Mouse (Mus musculus): Measurements from ENCODE around the gene Krtap17-1. TPM values are rescaled to one million over a fixed set of nuclear protein-coding genes. Genes with fewer than 3 reads are reported as not detected.
A peak's percentile ranks its signal among the peaks of the same experiment; 100 is the strongest.

Gene Krtap17-1
- polyA plus RNA-seq, 1 experiment from 2014 or later: 0.25 TPM

DNA sequence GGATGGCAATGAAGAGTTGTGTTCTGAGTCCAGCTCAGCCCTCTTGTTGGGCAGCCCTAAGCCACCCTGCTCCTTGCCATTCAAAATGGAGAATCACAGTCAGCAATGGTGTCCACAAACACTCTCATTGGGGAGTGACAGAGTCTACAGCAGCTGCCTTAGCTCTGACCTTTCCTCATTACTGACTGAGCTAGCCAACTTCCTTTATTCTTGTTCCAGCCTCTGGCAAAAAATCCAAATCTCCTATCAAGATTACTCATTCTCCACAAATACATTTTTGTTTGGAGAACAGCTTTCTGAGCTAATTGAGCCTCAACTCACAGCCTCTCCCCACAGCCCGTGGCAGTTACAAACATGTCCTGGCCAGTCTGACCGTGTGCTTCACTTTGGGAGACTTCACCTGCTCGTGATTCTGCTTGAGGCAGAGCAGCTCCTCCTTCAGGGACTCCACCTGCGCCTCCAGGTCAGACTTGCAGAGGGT, 19.9 kb upstream of the Krtap17-1 start:
- no peaks in the 10 kb centered on the region for H3K27me3 ChIP-seq (ENCODE audit: control insufficient read depth, insufficient read depth, low read length)
- DNase-seq (ENCODE audit: low spot score) (peak; percentile 22), ATAC-seq (ENCODE audit: low FRiP score, low TSS enrichment) (0 out of 2 replicates have a peak, but pooled peaks have one; percentile 26)
- 37% methylated on average over 4 of the region's 4 CpGs for WGBS
- no peak overlapping the region for H3K9ac ChIP-seq (ENCODE audit: low read length)
- H3K9me3 ChIP-seq (ENCODE audit: control insufficient read depth, low read length): no peaks in the 10 kb centered on the region
- no peaks in the 10 kb centered on the region for H3K36me3 ChIP-seq (ENCODE audit: control insufficient read depth, insufficient read depth, low read length)
- H3K27ac ChIP-seq (replicated peaks): no peak overlapping the region
- H3K4me1 ChIP-seq (replicated peaks; ENCODE audit: control insufficient read depth, insufficient read depth): no peaks in the 10 kb centered on the region
- H3K4me2 ChIP-seq (replicated peaks; ENCODE audit: low read depth): no peak overlapping the region
- no peak overlapping the region for H3K4me3 ChIP-seq (ENCODE audit: low read depth, low read length)
- TF ChIP-seq EP300 (optimal IDR thresholded peaks at IDR 0.05) (no peak), CTCF (IDR thresholded peaks at IDR 0.05; ENCODE audit: low read depth) (no peak)

DNA sequence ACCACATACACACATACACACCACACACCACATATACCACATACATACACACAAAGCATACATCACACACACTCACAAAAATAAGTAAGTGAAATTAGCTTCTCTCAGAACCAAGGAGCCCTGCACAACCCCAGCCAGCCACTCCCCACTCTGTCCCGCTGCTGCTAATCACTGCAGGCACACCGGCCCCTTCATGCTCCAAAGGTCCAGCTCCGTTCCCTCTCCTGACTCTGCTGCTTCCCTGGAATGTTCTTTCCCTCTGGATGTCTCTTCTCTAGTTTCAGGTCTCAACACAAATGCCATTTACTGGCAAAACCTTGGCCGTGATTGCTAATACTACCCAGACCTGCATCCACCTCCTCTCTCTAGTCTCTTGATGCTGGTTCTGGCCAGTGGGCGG, 16.9 kb upstream of the Krtap17-1 start:
- DNase-seq (ENCODE audit: low spot score) (no peak), ATAC-seq (ENCODE audit: low FRiP score, low TSS enrichment) (no peak)
- H3K36me3 ChIP-seq (ENCODE audit: control insufficient read depth, insufficient read depth, low read length): no peaks in the 10 kb centered on the region
- H3K27me3 ChIP-seq (ENCODE audit: control insufficient read depth, insufficient read depth, low read length): no peaks in the 10 kb centered on the region
- no peak for TF ChIP-seq CTCF (IDR thresholded peaks at IDR 0.05; ENCODE audit: low read depth)
- no peak overlapping the region for H3K9ac ChIP-seq (ENCODE audit: low read length)
- 71% methylated on average over 5 of the region's 5 CpGs for WGBS
- H3K4me2 ChIP-seq (replicated peaks; ENCODE audit: low read depth): no peak overlapping the region
- no peaks in the 10 kb centered on the region for H3K9me3 ChIP-seq (ENCODE audit: control insufficient read depth, low read length)
- no peak overlapping the region for H3K27ac ChIP-seq (replicated peaks)
- H3K4me3 ChIP-seq (ENCODE audit: low read depth, low read length): no peak overlapping the region
- H3K4me1 ChIP-seq (replicated peaks; ENCODE audit: control insufficient read depth, insufficient read depth): no peaks in the 10 kb centered on the region

DNA sequence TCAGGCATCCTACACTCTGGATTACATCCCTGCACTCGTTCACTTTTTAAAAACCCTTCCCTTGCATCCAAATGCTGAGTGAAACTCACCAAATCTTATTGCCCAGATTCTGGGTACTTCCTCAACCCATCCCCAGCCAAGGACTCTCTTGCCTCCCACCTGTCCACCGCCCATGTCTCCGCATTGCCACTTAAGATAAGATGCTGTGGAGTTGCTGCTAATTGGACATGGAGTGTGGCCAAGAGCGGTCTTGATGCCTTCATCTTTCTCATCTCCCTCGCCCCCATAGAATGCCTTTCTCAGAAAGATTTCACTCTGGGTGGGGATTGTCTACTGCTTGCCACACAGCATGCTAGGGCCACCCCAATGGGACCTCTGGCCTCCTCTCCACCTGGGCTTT, 14.5 kb upstream of the Krtap17-1 start:
- Histone ChIP-seq H3K4me3 (ENCODE audit: low read depth, low read length) (no peak overlapping the region), H3K4me1 (replicated peaks; ENCODE audit: control insufficient read depth, insufficient read depth) (no peaks in the 10 kb centered on the region), H3K4me2 (replicated peaks; ENCODE audit: low read depth) (no peak overlapping the region), H3K9me3 (ENCODE audit: control insufficient read depth, low read length) (no peaks in the 10 kb centered on the region), H3K36me3 (ENCODE audit: control insufficient read depth, insufficient read depth, low read length) (no peaks in the 10 kb centered on the region), H3K9ac (ENCODE audit: low read length) (no peak overlapping the region), H3K27me3 (ENCODE audit: control insufficient read depth, insufficient read depth, low read length) (no peaks in the 10 kb centered on the region), H3K27ac (replicated peaks) (no peak overlapping the region)
- no peak for DNase-seq (ENCODE audit: low spot score)
- 89% methylated on average over 5 of the region's 5 CpGs for WGBS
- ATAC-seq (ENCODE audit: low FRiP score, low TSS enrichment): no peak
- TF ChIP-seq CTCF (IDR thresholded peaks at IDR 0.05; ENCODE audit: low read depth) (no peak), EP300 (optimal IDR thresholded peaks at IDR 0.05) (no peak)

DNA sequence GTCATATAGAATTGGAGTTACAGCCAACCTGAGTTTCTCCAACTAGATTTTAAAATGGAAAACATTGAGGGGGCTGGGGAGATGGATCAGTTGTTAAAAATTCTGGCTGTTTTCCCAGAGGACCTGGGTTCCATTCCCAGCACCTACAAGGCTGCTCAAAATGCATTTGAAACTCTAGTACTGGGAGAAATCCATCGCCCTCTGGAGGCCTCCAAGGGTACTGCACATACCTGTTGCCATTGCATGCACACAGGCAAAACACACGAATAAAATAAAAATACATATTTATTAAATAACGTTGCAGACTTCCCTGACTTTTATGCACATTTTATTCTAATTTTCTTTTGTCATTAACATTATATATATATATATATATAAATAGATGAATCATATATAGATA, 12.8 kb upstream of the Krtap17-1 start:
- H3K27me3 ChIP-seq (ENCODE audit: control insufficient read depth, insufficient read depth, low read length): no peaks in the 10 kb centered on the region
- no peaks in the 10 kb centered on the region for H3K4me1 ChIP-seq (replicated peaks; ENCODE audit: control insufficient read depth, insufficient read depth)
- 0 out of 2 replicates have a peak overlapping the region, but pooled peaks have one; percentile 24 for H3K27ac ChIP-seq (replicated peaks)
- H3K9ac ChIP-seq (ENCODE audit: low read length): no peak overlapping the region
- H3K4me2 ChIP-seq (replicated peaks; ENCODE audit: low read depth): no peak overlapping the region
- H3K9me3 ChIP-seq (ENCODE audit: control insufficient read depth, low read length): no peaks in the 10 kb centered on the region
- ATAC-seq (ENCODE audit: low FRiP score, low TSS enrichment): no peak
- DNase-seq (ENCODE audit: low spot score): no peak
- H3K36me3 ChIP-seq (ENCODE audit: control insufficient read depth, insufficient read depth, low read length): no peaks in the 10 kb centered on the region
- no peak for TF ChIP-seq EP300 (optimal IDR thresholded peaks at IDR 0.05)
- TF ChIP-seq CTCF (IDR thresholded peaks at IDR 0.05; ENCODE audit: low read depth): peak; percentile 56
- no peak overlapping the region for H3K4me3 ChIP-seq (ENCODE audit: low read depth, low read length)
- 55% methylated on average over 3 of the region's 3 CpGs for WGBS

GRCm38 (mm10) chr11:100005905-100006304, 12.1 kb upstream of the Krtap17-1 start:
- Histone ChIP-seq H3K4me1 (replicated peaks; ENCODE audit: control insufficient read depth, insufficient read depth) (no peaks in the 10 kb centered on the region), H3K9me3 (ENCODE audit: control insufficient read depth, low read length) (no peaks in the 10 kb centered on the region), H3K27ac (replicated peaks) (0 out of 2 replicates have a peak overlapping the region, but pooled peaks have one; percentile 24), H3K4me3 (ENCODE audit: low read depth, low read length) (no peak overlapping the region), H3K36me3 (ENCODE audit: control insufficient read depth, insufficient read depth, low read length) (no peaks in the 10 kb centered on the region), H3K27me3 (ENCODE audit: control insufficient read depth, insufficient read depth, low read length) (no peaks in the 10 kb centered on the region), H3K4me2 (replicated peaks; ENCODE audit: low read depth) (no peak overlapping the region), H3K9ac (ENCODE audit: low read length) (no peak overlapping the region)
- 58% methylated on average over 8 of the region's 8 CpGs for WGBS
- no peak for TF ChIP-seq EP300 (optimal IDR thresholded peaks at IDR 0.05)
- no peak for TF ChIP-seq CTCF (IDR thresholded peaks at IDR 0.05; ENCODE audit: low read depth)
- ATAC-seq (ENCODE audit: low FRiP score, low TSS enrichment) (0 out of 2 replicates have a peak, but pooled peaks have one; percentile 21), DNase-seq (ENCODE audit: low spot score) (no peak)

DNA sequence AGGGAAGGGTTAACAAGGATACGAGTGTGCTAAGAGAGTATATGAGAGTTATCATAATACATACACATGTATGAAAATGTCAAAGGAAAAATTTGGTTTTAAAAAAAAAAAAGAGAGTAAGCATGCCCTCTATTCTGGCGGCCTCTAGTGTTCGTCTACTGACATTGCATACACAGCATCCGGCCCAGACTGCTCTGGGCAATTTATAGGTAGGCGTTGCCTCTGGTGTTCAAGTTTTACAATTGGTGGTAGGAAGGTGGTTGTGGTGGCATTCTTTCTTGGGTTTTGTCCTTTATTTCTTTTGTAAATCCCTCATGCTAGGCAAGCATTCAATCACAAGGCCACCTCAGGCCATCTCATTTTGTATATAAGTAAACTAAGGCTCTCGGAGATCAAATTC, 11.1 kb upstream of the Krtap17-1 start:
- peak; percentile 56 for DNase-seq (ENCODE audit: low spot score)
- 0 out of 2 replicates have a peak, but pooled peaks have one; percentile 51 for ATAC-seq (ENCODE audit: low FRiP score, low TSS enrichment)
- Histone ChIP-seq H3K4me3 (ENCODE audit: low read depth, low read length) (no peak overlapping the region), H3K27ac (replicated peaks) (no peak overlapping the region), H3K9me3 (ENCODE audit: control insufficient read depth, low read length) (no peaks in the 10 kb centered on the region), H3K9ac (ENCODE audit: low read length) (no peak overlapping the region), H3K36me3 (ENCODE audit: control insufficient read depth, insufficient read depth, low read length) (no peaks in the 10 kb centered on the region), H3K4me2 (replicated peaks; ENCODE audit: low read depth) (no peak overlapping the region), H3K27me3 (ENCODE audit: control insufficient read depth, insufficient read depth, low read length) (no peaks in the 10 kb centered on the region), H3K4me1 (replicated peaks; ENCODE audit: control insufficient read depth, insufficient read depth) (no peaks in the 10 kb centered on the region)
- TF ChIP-seq EP300 (optimal IDR thresholded peaks at IDR 0.05): no peak
- TF ChIP-seq CTCF (IDR thresholded peaks at IDR 0.05; ENCODE audit: low read depth): peak; percentile 90
- 18% methylated on average over 6 of the region's 6 CpGs for WGBS

Measured in stomach, postnatal 0 days (tissue).